Mouse (Mus musculus): Measurements from ENCODE around the gene Vps37b. TPM values are rescaled to one million over a fixed set of nuclear protein-coding genes. Genes with fewer than 3 reads are reported as not detected.

The Vps37b gene
- polyA plus RNA-seq, 2 experiments = 29.3 to 44.2 TPM

GRCm38 (mm10) chr5:124013747-124014146 is 18.3 kb downstream of the Vps37b start:
- no peak for DNase-seq (ENCODE audit: low spot score)
- ATAC-seq (ENCODE audit: low FRiP score, low read depth) = no peak
- no peak for TF ChIP-seq POLR2A (IDR thresholded peaks at IDR 0.05; ENCODE audit: borderline replicate concordance, extremely low read depth, insufficient read depth, insufficient read length)
- Histone ChIP-seq H3K36me3 (ENCODE audit: control insufficient read depth, insufficient read depth, low read length) (peaks cover 18% of the 10 kb centered on the region), H3K9ac (ENCODE audit: low read depth, low read length, severe bottlenecking) (no peak overlapping the region), H3K27ac (replicated peaks; ENCODE audit: low read depth, low read length) (no peak overlapping the region), H3K4me3 (replicated peaks; ENCODE audit: low read length) (no peak overlapping the region), H3K4me2 (replicated peaks; ENCODE audit: low read depth, low read length, severe bottlenecking) (no peak overlapping the region), H3K9me3 (ENCODE audit: control insufficient read depth, low read length) (no peaks in the 10 kb centered on the region), H3K4me1 (ENCODE audit: control insufficient read depth, insufficient read depth, low read length) (peaks cover 46% of the 10 kb centered on the region), H3K27me3 (ENCODE audit: control insufficient read depth, insufficient read depth, low read length) (no peaks in the 10 kb centered on the region)
- WGBS = 82% methylated on average over 16 of the region's 16 CpGs

GRCm38 (mm10) chr5:124012885-124013284 is 19.2 kb downstream of the Vps37b start:
- Histone ChIP-seq H3K9me3 (ENCODE audit: control insufficient read depth, low read length) (no peaks in the 10 kb centered on the region), H3K4me1 (ENCODE audit: control insufficient read depth, insufficient read depth, low read length) (peaks cover 46% of the 10 kb centered on the region)

GRCm38 (mm10) chr5:124011927-124012326 is 20.1 kb downstream of the Vps37b start:
- 0 out of 2 replicates have a peak overlapping the region, but pooled peaks have one; percentile 10 for H3K4me2 ChIP-seq (replicated peaks; ENCODE audit: low read depth, low read length, severe bottlenecking)
- no peaks in the 10 kb centered on the region for H3K27me3 ChIP-seq (ENCODE audit: control insufficient read depth, insufficient read depth, low read length)
- peaks cover 36% of the 10 kb centered on the region for H3K36me3 ChIP-seq (ENCODE audit: control insufficient read depth, insufficient read depth, low read length)
- H3K9ac ChIP-seq (ENCODE audit: low read depth, low read length, severe bottlenecking) = peak overlapping the region; percentile 18; the same call in 1 of the 2 replicates
- DNase-seq (ENCODE audit: low spot score) (no peak), ATAC-seq (ENCODE audit: low FRiP score, low read depth) (no peak)
- WGBS = 25% methylated on average over 8 of the region's 8 CpGs
- no peak overlapping the region for H3K4me3 ChIP-seq (replicated peaks; ENCODE audit: low read length)
- H3K9me3 ChIP-seq (ENCODE audit: control insufficient read depth, low read length) = no peaks in the 10 kb centered on the region
- peak overlapping the region; percentile 80 for H3K27ac ChIP-seq (replicated peaks; ENCODE audit: low read depth, low read length)
- TF ChIP-seq POLR2A (IDR thresholded peaks at IDR 0.05; ENCODE audit: borderline replicate concordance, extremely low read depth, insufficient read depth, insufficient read length) = no peak
- H3K4me1 ChIP-seq (ENCODE audit: control insufficient read depth, insufficient read depth, low read length) = peaks cover 46% of the 10 kb centered on the region

More at GRCm38 (mm10) chr5:124012885-124013284, 19.2 kb downstream of the Vps37b start:
- Histone ChIP-seq H3K27me3 (ENCODE audit: control insufficient read depth, insufficient read depth, low read length) (no peaks in the 10 kb centered on the region), H3K4me3 (replicated peaks; ENCODE audit: low read length) (no peak overlapping the region), H3K27ac (replicated peaks; ENCODE audit: low read depth, low read length) (peak overlapping the region; percentile 80; the same call in 1 of the 2 replicates), H3K4me2 (replicated peaks; ENCODE audit: low read depth, low read length, severe bottlenecking) (no peak overlapping the region), H3K9ac (ENCODE audit: low read depth, low read length, severe bottlenecking) (no peak overlapping the region), H3K36me3 (ENCODE audit: control insufficient read depth, insufficient read depth, low read length) (peaks cover 27% of the 10 kb centered on the region)
- DNase-seq (ENCODE audit: low spot score) (no peak), ATAC-seq (ENCODE audit: low FRiP score, low read depth) (no peak)
- TF ChIP-seq POLR2A (IDR thresholded peaks at IDR 0.05; ENCODE audit: borderline replicate concordance, extremely low read depth, insufficient read depth, insufficient read length) = no peak
- WGBS = 83% methylated on average over 10 of the region's 10 CpGs

GRCm38 (mm10) chr5:124010910-124011655 is 21.0 kb downstream of the Vps37b start:
- Histone ChIP-seq H3K27me3 (ENCODE audit: control insufficient read depth, insufficient read depth, low read length) (no peaks in the 10 kb centered on the region), H3K36me3 (ENCODE audit: control insufficient read depth, insufficient read depth, low read length) (peaks cover 44% of the 10 kb centered on the region), H3K4me1 (ENCODE audit: control insufficient read depth, insufficient read depth, low read length) (peaks cover 46% of the 10 kb centered on the region), H3K9ac (ENCODE audit: low read depth, low read length, severe bottlenecking) (peak overlapping the region; percentile 18; the same call in 1 of the 2 replicates), H3K4me3 (replicated peaks; ENCODE audit: low read length) (no peak overlapping the region; the same call in 1 of the 2 replicates), H3K9me3 (ENCODE audit: control insufficient read depth, low read length) (no peaks in the 10 kb centered on the region), H3K4me2 (replicated peaks; ENCODE audit: low read depth, low read length, severe bottlenecking) (peak overlapping the region; percentile 33; the same call in 1 of the 2 replicates), H3K27ac (replicated peaks; ENCODE audit: low read depth, low read length) (peak overlapping the region; percentile 80)
- TF ChIP-seq POLR2A (IDR thresholded peaks at IDR 0.05; ENCODE audit: borderline replicate concordance, extremely low read depth, insufficient read depth, insufficient read length) = no peak
- DNase-seq (ENCODE audit: low spot score) (peak; percentile 91), ATAC-seq (ENCODE audit: low FRiP score, low read depth) (peak; percentile 77; the same call in 1 of the 2 replicates)
- WGBS = 8% methylated on average over 19 of the region's 19 CpGs

GRCm38 (mm10) chr5:124010077-124010476 is 22.0 kb downstream of the Vps37b start:
- Histone ChIP-seq H3K36me3 (ENCODE audit: control insufficient read depth, insufficient read depth, low read length) (peaks cover 54% of the 10 kb centered on the region), H3K9me3 (ENCODE audit: control insufficient read depth, low read length) (no peaks in the 10 kb centered on the region), H3K4me3 (replicated peaks; ENCODE audit: low read length) (no peak overlapping the region), H3K9ac (ENCODE audit: low read depth, low read length, severe bottlenecking) (no peak overlapping the region), H3K27me3 (ENCODE audit: control insufficient read depth, insufficient read depth, low read length) (no peaks in the 10 kb centered on the region), H3K27ac (replicated peaks; ENCODE audit: low read depth, low read length) (no peak overlapping the region), H3K4me1 (ENCODE audit: control insufficient read depth, insufficient read depth, low read length) (peaks cover 46% of the 10 kb centered on the region), H3K4me2 (replicated peaks; ENCODE audit: low read depth, low read length, severe bottlenecking) (no peak overlapping the region)
- DNase-seq (ENCODE audit: low spot score) (no peak), ATAC-seq (ENCODE audit: low FRiP score, low read depth) (no peak)
- 91% methylated on average over 8 of the region's 8 CpGs for WGBS
- TF ChIP-seq POLR2A (IDR thresholded peaks at IDR 0.05; ENCODE audit: borderline replicate concordance, extremely low read depth, insufficient read depth, insufficient read length) = no peak
